Mouse (Mus musculus): ENCODE data around the gene Dkk3. TPM values are rescaled to one million over a fixed set of nuclear protein-coding genes. Genes with fewer than 3 reads are reported as not detected.
A peak's percentile ranks its signal among the peaks of the same experiment; 100 is the strongest.
"Not testable (repeated sequence)": the region's sequence is repeated elsewhere in the genome, so short reads cannot be mapped to it uniquely, and the experiment has no call there.

Gene Dkk3
- polyA plus RNA-seq, 1 experiment from 2014 or later = 22.9 TPM

GRCm38 (mm10) chr7:112119248-112119647 is 39.6 kb downstream of the Dkk3 start:
- no peak overlapping the region for H3K9ac ChIP-seq (ENCODE audit: low read length)
- H3K4me1 ChIP-seq (ENCODE audit: control insufficient read depth, insufficient read depth, low read length) = no peaks in the 10 kb centered on the region
- H3K36me3 ChIP-seq (ENCODE audit: control insufficient read depth, insufficient read depth, low read length) = 0 out of 2 replicates have a peak, but pooled peaks cover under 1% of the 10 kb centered on the region
- ATAC-seq = no peak
- no peak overlapping the region for H3K4me2 ChIP-seq (ENCODE audit: low read length)
- no peaks in the 10 kb centered on the region for H3K9me3 ChIP-seq (replicated peaks; ENCODE audit: control insufficient read depth, low read length)
- WGBS = 87% methylated on average over 7 of the region's 7 CpGs
- H3K4me3 ChIP-seq (ENCODE audit: low read depth, low read length) = no peak overlapping the region
- H3K27ac ChIP-seq (ENCODE audit: low read depth, low read length) = no peak overlapping the region
- H3K27me3 ChIP-seq (replicated peaks; ENCODE audit: control insufficient read depth, insufficient read depth, low read length) = no peaks in the 10 kb centered on the region
- no peak for DNase-seq (ENCODE audit: low spot score)

DNA sequence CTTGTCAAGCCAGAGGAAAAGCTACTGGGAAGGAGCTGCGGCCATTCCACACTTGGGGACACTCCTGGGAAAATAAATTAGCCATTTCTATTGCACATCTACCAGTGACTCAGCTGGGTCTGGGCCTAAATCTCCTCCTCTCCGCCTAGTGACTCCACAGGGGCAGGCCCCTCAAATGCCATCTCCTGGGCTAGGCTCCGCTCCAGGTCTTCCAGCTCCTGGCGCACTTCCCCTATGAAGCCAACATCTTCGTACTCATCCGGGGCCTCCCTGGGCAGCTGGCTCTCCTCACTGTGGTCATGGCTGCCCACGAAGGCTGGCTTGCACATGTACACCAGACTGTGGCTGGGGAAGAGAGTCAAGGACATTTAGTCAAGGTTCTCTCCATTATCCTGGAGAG is 40.8 kb downstream of the Dkk3 start:
- H3K27ac ChIP-seq (ENCODE audit: low read depth, low read length) = no peak overlapping the region
- peaks cover 8% of the 10 kb centered on the region; the same call in 1 of the 2 replicates for H3K36me3 ChIP-seq (ENCODE audit: control insufficient read depth, insufficient read depth, low read length)
- no peaks in the 10 kb centered on the region for H3K9me3 ChIP-seq (replicated peaks; ENCODE audit: control insufficient read depth, low read length)
- H3K4me2 ChIP-seq (ENCODE audit: low read length) = no peak overlapping the region
- no peaks in the 10 kb centered on the region for H3K4me1 ChIP-seq (ENCODE audit: control insufficient read depth, insufficient read depth, low read length)
- no peak overlapping the region for H3K4me3 ChIP-seq (ENCODE audit: low read depth, low read length)
- ATAC-seq (no peak), DNase-seq (ENCODE audit: low spot score) (no peak)
- no peak overlapping the region for H3K9ac ChIP-seq (ENCODE audit: low read length)
- 91% methylated on average over 7 of the region's 7 CpGs for WGBS
- no peaks in the 10 kb centered on the region for H3K27me3 ChIP-seq (replicated peaks; ENCODE audit: control insufficient read depth, insufficient read depth, low read length)

GRCm38 (mm10) chr7:112117501-112117900 is 41.4 kb downstream of the Dkk3 start:
- DNase-seq (ENCODE audit: low spot score) (no peak), ATAC-seq (no peak)
- H3K9me3 ChIP-seq (replicated peaks; ENCODE audit: control insufficient read depth, low read length) = no peaks in the 10 kb centered on the region
- WGBS = 81% methylated on average over 7 of the region's 7 CpGs
- H3K4me2 ChIP-seq (ENCODE audit: low read length) = no peak overlapping the region
- no peak overlapping the region for H3K27ac ChIP-seq (ENCODE audit: low read depth, low read length)
- no peaks in the 10 kb centered on the region for H3K27me3 ChIP-seq (replicated peaks; ENCODE audit: control insufficient read depth, insufficient read depth, low read length)
- H3K4me1 ChIP-seq (ENCODE audit: control insufficient read depth, insufficient read depth, low read length) = no peaks in the 10 kb centered on the region
- no peak overlapping the region for H3K4me3 ChIP-seq (ENCODE audit: low read depth, low read length)
- H3K9ac ChIP-seq (ENCODE audit: low read length) = no peak overlapping the region
- peaks cover 14% of the 10 kb centered on the region; the same call in 1 of the 2 replicates for H3K36me3 ChIP-seq (ENCODE audit: control insufficient read depth, insufficient read depth, low read length)

GRCm38 (mm10) chr7:112110638-112111372 is 48.1 kb downstream of the Dkk3 start:
- H3K36me3 ChIP-seq (ENCODE audit: control insufficient read depth, insufficient read depth, low read length) = peaks cover 67% of the 10 kb centered on the region
- H3K4me2 ChIP-seq (ENCODE audit: low read length) = no peak overlapping the region

GRCm38 (mm10) chr7:112108757-112109156 is 50.1 kb downstream of the Dkk3 start:
- Histone ChIP-seq H3K27me3 (replicated peaks; ENCODE audit: control insufficient read depth, insufficient read depth, low read length) (no peaks in the 10 kb centered on the region), H3K4me3 (ENCODE audit: low read depth, low read length) (no peak overlapping the region), H3K36me3 (ENCODE audit: control insufficient read depth, insufficient read depth, low read length) (peaks cover 81% of the 10 kb centered on the region), H3K9ac (ENCODE audit: low read length) (no peak overlapping the region), H3K4me2 (ENCODE audit: low read length) (no peak overlapping the region), H3K27ac (ENCODE audit: low read depth, low read length) (no peak overlapping the region), H3K4me1 (ENCODE audit: control insufficient read depth, insufficient read depth, low read length) (no peaks in the 10 kb centered on the region), H3K9me3 (replicated peaks; ENCODE audit: control insufficient read depth, low read length) (no peaks in the 10 kb centered on the region)
- DNase-seq (ENCODE audit: low spot score) (no peak), ATAC-seq (no peak)

More at GRCm38 (mm10) chr7:112110638-112111372, 48.1 kb downstream of the Dkk3 start:
- H3K4me1 ChIP-seq (ENCODE audit: control insufficient read depth, insufficient read depth, low read length) = no peaks in the 10 kb centered on the region
- no peak overlapping the region for H3K27ac ChIP-seq (ENCODE audit: low read depth, low read length)
- DNase-seq (ENCODE audit: low spot score) (no peak), ATAC-seq (no peak)
- 78% methylated on average over 19 of the region's 19 CpGs for WGBS
- no peaks in the 10 kb centered on the region for H3K9me3 ChIP-seq (replicated peaks; ENCODE audit: control insufficient read depth, low read length)
- H3K4me3 ChIP-seq (ENCODE audit: low read depth, low read length) = no peak overlapping the region
- no peaks in the 10 kb centered on the region for H3K27me3 ChIP-seq (replicated peaks; ENCODE audit: control insufficient read depth, insufficient read depth, low read length)
- H3K9ac ChIP-seq (ENCODE audit: low read length) = no peak overlapping the region

DNA sequence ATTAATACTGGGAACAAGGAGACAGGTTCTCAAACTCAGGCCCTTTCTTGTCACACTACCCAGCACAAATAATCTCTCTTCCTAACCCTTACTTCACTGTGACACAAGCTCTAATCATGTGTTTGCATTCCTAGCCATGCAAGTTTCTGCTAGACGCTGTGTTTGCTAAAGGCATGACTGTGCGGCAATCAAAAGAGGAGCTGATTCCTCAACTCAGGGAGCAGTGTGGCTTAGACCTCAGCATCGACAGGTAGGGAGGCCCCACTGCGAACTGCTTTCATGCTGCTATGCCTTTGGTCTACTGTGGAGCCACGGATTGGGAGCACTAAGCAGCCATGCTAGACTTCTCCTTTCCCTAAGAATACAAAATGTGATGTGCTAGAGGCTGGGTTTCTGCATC is 55.0 kb downstream of the Dkk3 start:
- no peak for ATAC-seq

DNA sequence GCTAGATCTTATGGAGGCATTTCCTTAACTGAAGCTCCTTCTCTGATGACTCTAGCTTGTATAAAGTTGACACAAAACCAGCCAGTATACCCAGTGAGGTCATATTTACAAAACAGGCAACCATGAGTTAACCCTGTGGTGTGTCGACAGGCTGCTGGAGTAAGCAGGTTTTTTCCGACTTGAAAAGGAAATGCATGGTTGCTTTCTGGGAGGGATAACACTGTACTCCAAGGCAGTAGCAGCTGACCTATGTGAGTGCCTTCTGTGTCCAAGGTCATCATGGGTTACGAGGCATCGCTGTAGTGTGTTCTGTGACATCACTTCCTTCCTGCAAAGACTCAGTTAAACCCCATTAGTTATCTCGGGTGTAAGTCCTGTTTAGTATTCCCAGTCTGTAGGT is 55.9 kb downstream of the Dkk3 start:
- no peak for DNase-seq (ENCODE audit: low spot score)
- Histone ChIP-seq H3K36me3 (ENCODE audit: control insufficient read depth, insufficient read depth, low read length) (peaks cover 82% of the 10 kb centered on the region), H3K27me3 (replicated peaks; ENCODE audit: control insufficient read depth, insufficient read depth, low read length) (no peaks in the 10 kb centered on the region), H3K9me3 (replicated peaks; ENCODE audit: control insufficient read depth, low read length) (no peaks in the 10 kb centered on the region), H3K4me1 (ENCODE audit: control insufficient read depth, insufficient read depth, low read length) (no peaks in the 10 kb centered on the region), H3K27ac (ENCODE audit: low read depth, low read length) (no peak overlapping the region), H3K4me3 (ENCODE audit: low read depth, low read length) (no peak overlapping the region), H3K9ac (ENCODE audit: low read length) (no peak overlapping the region), H3K4me2 (ENCODE audit: low read length) (no peak overlapping the region)
- ATAC-seq = no peak
- WGBS = 89% methylated on average over 5 of the region's 5 CpGs

More for the DNA sequence above, 55.0 kb downstream of the Dkk3 start:
- Histone ChIP-seq H3K27ac (ENCODE audit: low read depth, low read length) (no peak overlapping the region), H3K9me3 (replicated peaks; ENCODE audit: control insufficient read depth, low read length) (no peaks in the 10 kb centered on the region), H3K4me2 (ENCODE audit: low read length) (no peak overlapping the region), H3K4me1 (ENCODE audit: control insufficient read depth, insufficient read depth, low read length) (no peaks in the 10 kb centered on the region), H3K4me3 (ENCODE audit: low read depth, low read length) (no peak overlapping the region), H3K9ac (ENCODE audit: low read length) (no peak overlapping the region), H3K36me3 (ENCODE audit: control insufficient read depth, insufficient read depth, low read length) (peaks cover 83% of the 10 kb centered on the region), H3K27me3 (replicated peaks; ENCODE audit: control insufficient read depth, insufficient read depth, low read length) (no peaks in the 10 kb centered on the region)
- DNase-seq (ENCODE audit: low spot score) = no peak
- WGBS = 91% methylated on average over 5 of the region's 5 CpGs

- DNase-seq (ENCODE audit: low spot score) (peak; percentile 40), ATAC-seq (peak; percentile 55; the same call in 1 of the 2 replicates)
- no peaks in the 10 kb centered on the region for H3K27me3 ChIP-seq (replicated peaks; ENCODE audit: control insufficient read depth, insufficient read depth, low read length)
- H3K4me1 ChIP-seq (ENCODE audit: control insufficient read depth, insufficient read depth, low read length) = no peaks in the 10 kb centered on the region
- WGBS = 79% methylated on average over 2 of the region's 2 CpGs
- peaks cover 79% of the 10 kb centered on the region for H3K36me3 ChIP-seq (ENCODE audit: control insufficient read depth, insufficient read depth, low read length)
- no peaks in the 10 kb centered on the region for H3K9me3 ChIP-seq (replicated peaks; ENCODE audit: control insufficient read depth, low read length)
- no peak overlapping the region for H3K4me2 ChIP-seq (ENCODE audit: low read length)
- 0 out of 2 replicates have a peak overlapping the region, but pooled peaks have one; percentile 9 for H3K27ac ChIP-seq (ENCODE audit: low read depth, low read length)
- H3K9ac ChIP-seq (ENCODE audit: low read length) = no peak overlapping the region
- H3K4me3 ChIP-seq (ENCODE audit: low read depth, low read length) = no peak overlapping the region
Measured at GRCm38 (mm10) chr7:112100887-112101286, 58.0 kb downstream of the Dkk3 start.

DNA sequence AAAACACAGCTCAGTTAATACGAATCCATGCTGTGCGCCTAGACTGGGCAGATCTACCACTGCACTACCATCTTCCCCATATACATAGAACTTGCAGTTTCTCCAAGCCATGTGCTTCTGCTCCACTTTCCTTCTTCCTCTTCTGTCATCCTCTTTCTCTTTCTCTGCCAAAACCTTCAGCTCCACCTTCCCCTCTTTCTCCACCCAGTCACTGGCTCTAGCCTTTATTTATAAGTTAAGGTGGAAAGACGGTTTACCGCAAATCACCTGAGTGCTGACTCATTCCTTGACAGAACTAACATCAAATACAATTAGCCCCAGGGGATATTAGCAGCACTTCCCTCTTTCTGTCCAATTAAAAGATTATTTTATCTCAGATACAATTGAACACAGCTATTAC is 63.9 kb downstream of the Dkk3 start:
- H3K9me3 ChIP-seq (replicated peaks; ENCODE audit: control insufficient read depth, low read length); H3K4me2 ChIP-seq (ENCODE audit: low read length); H3K27ac ChIP-seq (ENCODE audit: low read depth, low read length); DNase-seq (ENCODE audit: low spot score); ATAC-seq; H3K4me3 ChIP-seq (ENCODE audit: low read depth, low read length); H3K9ac ChIP-seq (ENCODE audit: low read length); H3K27me3 ChIP-seq (replicated peaks; ENCODE audit: control insufficient read depth, insufficient read depth, low read length); H3K4me1 ChIP-seq (ENCODE audit: control insufficient read depth, insufficient read depth, low read length): not testable (repeated sequence)
- H3K36me3 ChIP-seq (ENCODE audit: control insufficient read depth, insufficient read depth, low read length) = peaks cover 78% of the 10 kb centered on the region
- WGBS = 91% methylated on average over 4 of the region's 4 CpGs

All from forebrain, embryonic 14.5 days (tissue).